Mouse (Mus musculus): ENCODE results near the gene Fhit.
"Not testable (repeated sequence)": the region's sequence is repeated elsewhere in the genome, so short reads cannot be mapped to it uniquely, and the experiment has no call there.

Fhit gene

DNA sequence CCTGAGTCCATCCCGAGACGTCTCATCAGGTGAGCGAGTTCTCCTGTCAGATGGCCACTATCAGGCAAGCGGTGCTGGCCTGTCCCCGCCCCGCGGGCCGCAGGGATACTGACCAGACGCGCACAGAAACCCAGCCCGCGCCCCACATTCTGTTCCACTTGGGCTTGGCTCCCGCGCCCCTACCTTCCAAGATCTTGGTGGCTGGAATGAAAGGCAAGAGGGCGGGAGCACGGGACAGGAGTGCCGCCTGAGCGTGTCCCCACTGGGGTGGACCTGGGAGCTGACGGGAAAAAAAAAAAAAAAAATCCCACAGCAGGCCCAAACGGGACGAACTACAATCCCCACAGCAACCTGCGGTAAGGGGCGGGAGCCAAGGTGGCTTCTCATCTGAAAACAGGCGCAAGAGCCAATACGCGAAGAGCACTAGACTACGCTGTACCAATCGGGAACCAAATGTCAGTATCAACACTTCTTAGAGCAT, at the start of gene Fhit:
TSS of gene Fhit (minus strand) at position 285 of the 481 bp plus-strand sequence.
- peak; percentile 30 for DNase-seq (ENCODE audit: low spot score)

GRCm38 (mm10) chr14:11206786-11207185, 45.0 kb upstream of the Fhit start:
- no peak for DNase-seq (ENCODE audit: low spot score)

GRCm38 (mm10) chr14:11160806-11161450, 907 bp downstream of the Fhit start:
- peak; percentile 4 for DNase-seq (ENCODE audit: low spot score)

- DNase-seq (ENCODE audit: low spot score), result no peak
Measured at GRCm38 (mm10) chr14:11159641-11160040, 2.2 kb downstream of the Fhit start.

- no peak for DNase-seq (ENCODE audit: low spot score)
Measured at GRCm38 (mm10) chr14:11159021-11159420, 2.8 kb downstream of the Fhit start.

- no peak for DNase-seq (ENCODE audit: low spot score)
Measured at GRCm38 (mm10) chr14:11157741-11158140, 4.1 kb downstream of the Fhit start.

DNA sequence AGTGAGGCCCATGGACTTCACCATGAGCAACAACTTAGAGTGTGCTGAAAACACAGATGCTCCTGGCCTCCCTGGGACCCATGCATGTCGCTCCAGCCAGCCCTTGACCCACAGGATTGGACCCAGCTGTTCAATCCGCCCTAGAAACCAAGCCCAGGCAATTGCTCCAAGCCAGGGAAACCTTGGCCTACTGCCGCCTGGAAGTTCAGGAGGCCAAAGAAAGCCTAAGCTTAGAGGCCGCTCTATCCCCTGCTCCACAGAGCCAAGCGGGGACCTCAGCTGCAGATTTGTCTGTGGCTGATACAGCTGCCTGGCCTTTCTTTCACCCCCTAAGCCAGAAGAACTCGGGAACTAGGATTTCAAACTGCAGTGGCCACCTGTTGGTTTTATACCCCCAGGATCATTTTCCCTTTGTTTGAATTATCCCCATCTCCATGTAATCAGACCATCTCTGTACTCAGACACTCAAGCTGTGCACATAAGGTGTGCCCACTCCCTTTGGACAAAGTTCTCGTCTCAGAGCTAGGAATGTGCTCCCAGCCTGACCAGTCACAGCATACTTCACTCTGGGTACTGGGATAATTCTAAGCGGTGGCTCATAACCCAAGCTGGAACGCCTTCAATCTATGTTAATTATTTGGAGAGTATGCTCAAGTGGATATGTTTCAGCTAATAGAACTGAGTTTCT, 10.1 kb downstream of the Fhit start:
- no peak for DNase-seq (ENCODE audit: low spot score)

- no peak for DNase-seq (ENCODE audit: low spot score)
Measured at GRCm38 (mm10) chr14:11133787-11134735, 27.8 kb downstream of the Fhit start.

- DNase-seq (ENCODE audit: low spot score), result no peak
Measured at GRCm38 (mm10) chr14:11132637-11133474, 29.0 kb downstream of the Fhit start.

- DNase-seq (ENCODE audit: low spot score), result no peak
Measured at GRCm38 (mm10) chr14:11125096-11125495, 36.7 kb downstream of the Fhit start.

DNA sequence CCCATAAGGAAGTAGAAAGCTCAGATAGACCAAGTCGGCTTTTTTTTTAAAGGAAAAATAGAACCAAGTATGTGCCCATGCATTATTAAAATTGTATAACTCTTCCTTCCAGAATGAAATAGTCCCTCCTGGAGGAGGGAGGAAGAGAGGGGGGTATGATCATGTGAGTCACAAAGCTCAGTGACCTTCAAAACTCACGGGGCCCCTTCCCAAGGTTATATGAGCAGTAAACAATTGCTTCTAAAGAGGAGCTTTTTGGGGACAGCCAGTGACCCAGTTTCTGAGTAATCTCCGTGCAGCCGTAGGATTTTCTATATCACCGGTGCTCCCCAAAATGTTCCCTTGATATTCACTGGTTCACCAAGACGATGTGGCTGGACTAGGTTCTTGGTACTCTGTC, 42.8 kb downstream of the Fhit start:
- no peak for DNase-seq (ENCODE audit: low spot score)

GRCm38 (mm10) chr14:11085596-11085995, 76.2 kb downstream of the Fhit start:
- DNase-seq (ENCODE audit: low spot score), result no peak

DNA sequence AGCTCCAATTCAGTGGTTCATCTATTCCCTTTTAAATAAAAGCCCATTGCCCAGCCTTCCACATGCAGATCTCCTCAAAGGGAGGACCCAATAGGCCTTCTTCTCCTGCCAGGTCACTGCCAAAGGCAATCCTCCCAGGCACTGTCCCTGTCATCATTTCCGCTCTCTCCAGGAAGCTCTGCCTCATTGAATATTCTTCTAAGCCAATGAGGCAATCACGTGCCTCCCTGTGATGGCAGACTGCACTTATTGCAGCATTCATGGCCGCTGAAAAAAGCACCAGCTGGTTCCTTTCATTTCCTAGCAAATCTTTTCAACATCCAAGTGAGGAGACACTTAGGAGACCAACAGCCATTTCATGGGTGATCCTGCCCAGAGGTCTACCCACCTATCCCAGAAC, 77.9 kb downstream of the Fhit start:
- DNase-seq (ENCODE audit: low spot score), result no peak

DNA sequence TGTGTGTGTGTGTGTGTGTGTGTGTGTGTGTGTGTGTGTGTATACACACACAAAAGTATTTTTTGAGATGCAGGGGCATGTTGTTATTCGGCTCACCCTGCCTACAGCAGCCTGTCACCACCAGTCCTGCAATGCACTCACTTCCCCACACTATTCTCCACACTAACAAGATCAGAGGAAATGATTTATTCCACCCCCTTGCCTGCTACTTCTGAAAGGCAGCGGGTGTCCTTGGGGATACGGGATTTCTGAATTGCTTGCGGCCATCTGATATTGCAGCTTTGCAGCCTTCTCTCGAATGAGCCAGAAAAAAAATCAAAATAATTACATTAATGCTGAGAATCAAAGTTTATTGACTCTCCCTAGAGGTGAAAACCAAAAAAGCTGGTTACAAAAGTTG, 78.4 kb downstream of the Fhit start:
- DNase-seq (ENCODE audit: low spot score), result no peak

DNA sequence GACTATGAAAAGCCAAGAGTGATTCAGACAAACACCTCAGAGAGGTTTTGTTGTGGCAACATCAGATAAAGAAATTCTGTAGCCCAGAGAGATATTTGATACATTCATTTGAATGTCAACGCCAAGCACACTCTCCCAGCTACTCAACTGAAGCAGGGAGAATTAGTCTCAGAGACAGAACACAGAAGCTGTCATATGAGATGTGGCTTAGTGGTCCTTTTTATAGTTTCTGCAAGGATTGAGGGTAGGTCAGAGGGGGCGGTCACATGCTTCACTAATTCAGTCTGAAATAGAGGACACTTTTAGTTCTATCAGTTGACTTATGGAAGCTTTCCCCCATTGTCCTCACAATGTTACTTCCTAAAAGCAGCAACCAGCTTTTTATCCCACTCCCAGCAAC, 98.2 kb downstream of the Fhit start:
- DNase-seq (ENCODE audit: low spot score), result no peak

DNA sequence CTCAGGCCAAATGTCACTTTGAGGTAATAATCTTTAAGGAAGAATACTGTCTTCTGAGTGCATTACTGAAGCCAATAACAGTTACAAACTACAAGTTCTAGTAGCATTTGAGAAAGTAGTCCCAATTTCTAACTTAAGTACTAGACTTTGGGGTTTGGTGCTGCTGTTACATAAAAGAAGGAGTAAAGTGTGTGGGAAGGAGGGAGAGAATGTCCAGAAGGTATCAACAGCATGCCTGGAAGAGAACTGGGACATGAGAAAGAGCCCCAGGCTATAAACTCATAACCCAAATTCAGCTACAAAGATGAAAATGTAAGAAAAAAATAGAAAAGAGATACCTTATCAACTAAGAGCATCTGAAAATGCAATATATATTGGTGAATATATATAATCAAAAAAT, 101.6 kb downstream of the Fhit start:
- DNase-seq (ENCODE audit: low spot score), result no peak

DNA sequence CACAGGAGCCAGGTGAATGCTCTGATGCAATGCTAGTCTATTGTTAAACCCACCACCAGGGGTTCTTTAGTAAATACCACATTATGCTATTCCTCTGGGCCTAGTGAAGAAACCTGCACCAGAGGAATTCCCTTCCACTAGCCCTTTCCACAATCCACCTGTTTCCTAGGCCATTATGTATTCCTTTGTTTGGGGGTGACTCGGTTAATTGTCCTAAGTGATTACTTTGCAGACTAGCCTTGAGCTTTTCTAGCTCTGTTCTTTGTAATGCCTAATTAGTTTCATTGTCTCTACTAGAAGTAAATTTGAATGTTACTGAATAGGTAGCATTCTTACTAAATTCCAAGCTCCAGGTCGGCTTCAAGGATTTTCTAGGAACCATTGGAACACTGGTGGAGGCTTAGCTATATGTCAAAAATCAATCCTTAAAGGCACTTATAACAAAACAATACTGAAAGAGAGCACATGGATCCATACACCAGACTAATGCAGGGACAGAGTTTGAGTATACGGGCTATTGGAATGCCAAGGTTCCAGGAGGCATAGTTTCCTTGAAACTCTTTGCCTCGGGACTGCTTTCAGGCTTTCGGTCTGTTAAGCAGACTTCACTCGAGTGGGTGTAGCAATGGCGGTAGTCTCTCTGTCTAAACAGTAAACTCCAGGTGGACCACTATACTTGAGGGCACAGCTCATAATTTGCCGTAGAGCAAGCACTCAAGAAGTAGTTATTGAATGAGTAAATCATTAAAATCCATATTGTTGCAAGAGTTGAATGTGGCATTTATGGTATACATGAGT, 122.1 kb downstream of the Fhit start:
- DNase-seq (ENCODE audit: low spot score), result not testable (repeated sequence)

DNA sequence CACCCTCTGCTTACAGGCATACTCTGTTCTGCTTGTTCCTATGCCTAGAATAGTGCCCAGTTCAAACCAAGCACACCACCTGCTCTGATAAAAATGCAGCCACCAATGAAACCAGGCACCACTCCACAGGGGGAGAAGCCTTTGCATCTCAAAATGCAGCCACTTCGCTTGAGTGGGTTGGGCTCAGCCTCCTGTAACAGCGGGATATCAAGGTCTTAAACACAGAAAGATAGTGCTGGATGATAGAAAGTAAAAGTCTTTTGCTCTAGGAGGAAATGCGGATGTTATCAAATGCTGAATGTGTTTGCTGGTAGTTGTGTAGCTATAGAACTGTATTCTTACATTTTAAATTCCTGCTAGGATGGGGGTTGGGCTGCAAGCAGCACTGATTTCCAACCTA, 140.4 kb downstream of the Fhit start:
- DNase-seq (ENCODE audit: low spot score), result no peak

DNA sequence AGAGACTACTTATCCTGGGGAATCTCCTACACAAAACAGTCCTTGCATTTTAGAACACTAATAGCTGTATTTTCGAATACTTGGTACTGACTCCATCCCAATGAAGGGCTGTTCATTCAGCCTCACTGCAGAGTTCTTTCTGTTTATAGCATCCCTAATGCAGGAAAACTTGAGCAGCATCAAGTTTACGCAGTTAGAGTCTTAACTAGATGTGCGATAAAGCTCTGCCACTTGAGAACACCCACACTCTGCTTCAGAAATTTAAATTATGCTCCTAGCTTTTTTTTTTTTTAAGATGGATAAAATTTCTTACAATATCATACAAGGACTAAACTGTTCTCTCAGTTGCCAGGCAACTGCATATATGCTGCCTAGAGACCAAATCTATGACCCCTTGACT, 183.2 kb downstream of the Fhit start:
- DNase-seq (ENCODE audit: low spot score), result no peak

DNA sequence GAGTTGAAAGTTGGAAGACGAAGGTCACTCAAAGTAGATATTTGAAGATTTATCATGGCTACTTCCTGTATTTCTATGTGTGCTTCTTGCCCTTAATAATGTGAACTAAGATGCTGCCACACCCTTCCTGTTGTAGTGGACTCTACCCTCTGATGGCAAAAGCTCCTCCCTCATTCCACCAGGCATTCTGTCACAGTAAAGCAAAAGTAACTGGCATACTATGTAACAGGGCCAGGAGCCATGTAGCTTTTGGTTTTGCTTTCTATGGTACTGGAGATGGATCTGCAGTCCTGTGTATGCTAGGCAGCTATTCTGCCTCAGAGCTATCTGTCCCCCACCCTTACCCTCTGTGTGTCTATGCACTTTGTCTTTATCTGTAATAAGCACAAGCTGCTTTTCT, 220.2 kb downstream of the Fhit start:
- no peak for DNase-seq (ENCODE audit: low spot score)

GRCm38 (mm10) chr14:10933667-10934066, 228.2 kb downstream of the Fhit start:
- no peak for DNase-seq (ENCODE audit: low spot score)
